Mouse (Mus musculus) CH12.LX (cell line): ENCODE results near the gene Lrch1. TPM values are rescaled to one million over a fixed set of nuclear protein-coding genes. Genes with fewer than 3 reads are reported as not detected.

Source experiments
- DNase-seq: peaks from one replicate; pipeline ENCODE4 v3.0.0-alpha.2; 2013; ENCODE audit errors: extremely low read depth
- H3K27ac ChIP-seq: 2 replicates; pipeline ENCODE4 v1.5.1; 2012; ENCODE audit warnings: low read depth, mild to moderate bottlenecking, control low read depth, moderate library complexity; ENCODE audit not compliant: insufficient read depth
- H3K27me3 ChIP-seq: replicated peaks from 2 replicates; pipeline ENCODE3; 2012; ENCODE audit warnings: inconsistent platforms
- H3K36me3 ChIP-seq, 2 experiments: replicated peaks in 1 of 2; 2 replicates each; pipeline versions ENCODE3 to v1.6.1; 2012; ENCODE audit warnings: inconsistent platforms in 1 of 2, low read length in 1 of 2, mild to moderate bottlenecking in 1 of 2, mixed read lengths in 1 of 2, moderate library complexity in 1 of 2; ENCODE audit not compliant: control insufficient read depth in 1 of 2, insufficient read depth in 1 of 2
- H3K4me1 ChIP-seq, 2 experiments: 2 replicates each; pipeline ENCODE4 v1.6.1; 2012; ENCODE audit warnings: inconsistent platforms in 1 of 2, moderate library complexity in 1 of 2; ENCODE audit not compliant: insufficient read depth in 2 of 2, control insufficient read depth in 1 of 2
- H3K4me2 ChIP-seq: 2 replicates; pipeline ENCODE4 v1.6.1; 2012; ENCODE audit warnings: low read depth, mild to moderate bottlenecking, control low read depth; ENCODE audit not compliant: poor library complexity, insufficient read depth, severe bottlenecking
- H3K4me3 ChIP-seq, 3 experiments: fragments of 150-350 bp in 1 of 3; sonication (generic) in 1 of 3; replicated peaks in 1 of 3; 2 replicates each; pipeline versions ENCODE3 to v1.5.1; 2011 to 2012; ENCODE audit warnings: low read depth in 2 of 3, low read length in 2 of 3, mild to moderate bottlenecking in 2 of 3, moderate library complexity in 2 of 3, control low read depth in 1 of 3, improper control_type of control experiment in 1 of 3, inconsistent platforms in 1 of 3, mixed read lengths in 1 of 3; ENCODE audit not compliant: poor library complexity in 1 of 3
- H3K79me2 ChIP-seq: replicated peaks from 2 replicates; pipeline ENCODE4 v1.6.1; 2012; ENCODE audit warnings: mild to moderate bottlenecking, moderate library complexity; ENCODE audit not compliant: control insufficient read depth, poor library complexity, insufficient read depth, severe bottlenecking; ENCODE audit errors: extremely low read depth
- H3K9ac ChIP-seq: 2 replicates; pipeline ENCODE4 v1.6.1; 2012; ENCODE audit warnings: low read depth, mild to moderate bottlenecking, control low read depth, moderate library complexity; ENCODE audit not compliant: insufficient read depth
- H3K9me3 ChIP-seq: replicated peaks from 2 replicates; pipeline ENCODE3; 2012; ENCODE audit warnings: low read length, inconsistent platforms, mixed read lengths
- CTCF ChIP-seq, 2 experiments: IDR thresholded peaks in 1 of 2; conservative IDR thresholded peaks in 1 of 2; 2 replicates each; pipeline ENCODE4 v1.5.1; 2011 to 2012; ENCODE audit warnings: low read depth in 2 of 2, low read length in 2 of 2, improper control_type of control experiment in 1 of 2, inconsistent platforms in 1 of 2, mild to moderate bottlenecking in 1 of 2, moderate library complexity in 1 of 2
- E2F4 ChIP-seq: IDR thresholded peaks from 2 replicates; pipeline ENCODE4 v1.6.1; 2011; ENCODE audit warnings: low read depth, low read length, improper control_type of control experiment; ENCODE audit not compliant: insufficient replicate concordance
- ELF1 ChIP-seq: IDR thresholded peaks from 2 replicates; pipeline ENCODE4 v1.6.1; 2014; ENCODE audit warnings: low read depth, mild to moderate bottlenecking, inconsistent platforms, low read length, improper control_type of control experiment
- ETS1 ChIP-seq: conservative IDR thresholded peaks from 2 replicates; pipeline ENCODE4 v1.6.1; 2012; ENCODE audit warnings: low read depth, mild to moderate bottlenecking, inconsistent platforms, low read length, improper control_type of control experiment, moderate library complexity
- GABPA ChIP-seq: IDR thresholded peaks from 2 replicates; pipeline ENCODE4 v1.6.1; 2012; ENCODE audit warnings: low read depth, low read length, improper control_type of control experiment, inconsistent platforms; ENCODE audit not compliant: insufficient replicate concordance
- HCFC1 ChIP-seq: IDR thresholded peaks from 2 replicates; pipeline ENCODE4 v1.6.1; 2012; ENCODE audit warnings: low read depth, mild to moderate bottlenecking, inconsistent platforms, low read length, improper control_type of control experiment
- JUN ChIP-seq: IDR thresholded peaks from 2 replicates; pipeline ENCODE4 v1.6.1; 2011; ENCODE audit warnings: low read depth, mild to moderate bottlenecking, low read length, improper control_type of control experiment, moderate library complexity; ENCODE audit not compliant: insufficient read depth
- MAX ChIP-seq: IDR thresholded peaks from 2 replicates; pipeline ENCODE4 v1.6.1; 2011; ENCODE audit warnings: low read length, improper control_type of control experiment
- MAZ ChIP-seq: IDR thresholded peaks from 2 replicates; pipeline ENCODE4 v1.6.1; 2012; ENCODE audit warnings: low read depth, mild to moderate bottlenecking, inconsistent platforms, low read length, improper control_type of control experiment, moderate library complexity
- MYC ChIP-seq: IDR thresholded peaks from 2 replicates; pipeline ENCODE4 v1.6.1; 2011; ENCODE audit warnings: low read depth, mild to moderate bottlenecking, improper control_type of control experiment, low read length
- NELFE ChIP-seq: IDR thresholded peaks from 2 replicates; pipeline ENCODE4 v1.6.1; 2011; ENCODE audit warnings: low read depth, low read length, improper control_type of control experiment
- NRF1 ChIP-seq: IDR thresholded peaks from 2 replicates; pipeline ENCODE4 v1.6.1; 2014; ENCODE audit warnings: low read depth, mild to moderate bottlenecking, inconsistent platforms, low read length, improper control_type of control experiment, moderate library complexity
- POLR2A ChIP-seq: IDR thresholded peaks from 2 replicates; pipeline ENCODE4 v1.6.1; 2011; ENCODE audit warnings: low read depth, mild to moderate bottlenecking, improper control_type of control experiment, low read length
- SMC3 ChIP-seq: IDR thresholded peaks from 2 replicates; pipeline ENCODE4 v1.6.1; 2011; ENCODE audit warnings: low read depth, low read length, improper control_type of control experiment
- TCF12 ChIP-seq: IDR thresholded peaks from 2 replicates; pipeline ENCODE4 v1.6.1; 2014; ENCODE audit warnings: low read depth, mild to moderate bottlenecking, inconsistent platforms, low read length, improper control_type of control experiment
- USF2 ChIP-seq: conservative IDR thresholded peaks from 2 replicates; pipeline ENCODE4 v1.6.1; 2011; ENCODE audit warnings: low read depth, low read length, improper control_type of control experiment
- ZNF384 ChIP-seq: IDR thresholded peaks from 2 replicates; pipeline ENCODE4 v1.6.1; 2012; ENCODE audit warnings: low read depth, low read length, improper control_type of control experiment, inconsistent platforms
- dilution Hi-C: fragments of 300-500 bp; cut with MboI; formaldehyde crosslinking; loops from 2 replicates; pipeline ENCODE4 v1.14.3; 2020; ENCODE audit warnings: low sequenced_read_pairs; ENCODE audit not compliant: extremely low pct_unique_long_range_greater_than_20kb, extremely low pct_ligation_motif_present
- in situ Hi-C: fragments of 300-500 bp; cut with MboI; formaldehyde crosslinking; loops from 3 replicates; pipeline ENCODE4 v1.14.3; 2019; ENCODE audit warnings: low sequenced_read_pairs, low pct_ligation_motif_present, low pct_unique_long_range_greater_than_20kb, mixed read lengths
- polyA plus RNA-seq: library from polyadenylated mRNA; unstranded; fragments of >175 nt; gene quantifications from 2 replicates; pipeline ENCODE4 v1.2.1, GENCODE M21; 2012; ENCODE audit warnings: low read depth; ENCODE audit not compliant: insufficient read length
- total RNA-seq, 2 experiments: library from RNA; depleted of rRNA; stranded (reverse); fragments of 300-350 nt in 1 of 2; fragments of >200 nt in 1 of 2; gene quantifications; 2 replicates each; pipeline ENCODE4 v1.2.3; 2012 to 2014

The Lrch1 gene
- total and polyA plus RNA-seq, 3 experiments, result 10.3 to 23.3 (median 12.8) TPM

- dilution Hi-C loops (no loop called here), in situ Hi-C loops (no loop called here)
- no peak for DNase-seq
- Histone ChIP-seq H3K9ac (no peak overlapping the region), H3K4me3 (peak overlapping the region in 1 of 3 experiments; percentile 33), H3K9me3 (no peaks in the 10 kb centered on the region), H3K27ac (no peak overlapping the region), H3K27me3 (no peaks in the 10 kb centered on the region), H3K79me2 (peaks cover 2% of the 10 kb centered on the region; the same call in 1 of the 2 replicates), H3K4me1 (peaks cover 13 to 30% of the 10 kb centered on the region in 2 experiments), H3K36me3 (peaks cover 0 to 6% of the 10 kb centered on the region in 2 experiments), H3K4me2 (no peak overlapping the region)
- TF ChIP-seq TCF12 (no peak), JUN (no peak), ETS1 (no peak), CTCF (conservative IDR thresholded peaks at IDR 0.05 in 1 of 2, IDR thresholded peaks at IDR 0.05 in 1 of 2; ENCODE audit: low read depth in 2 of 2, low read length in 2 of 2) (no peak)
Measured at GRCm38 (mm10) chr14:74893085-74893648, 54.5 kb downstream of the Lrch1 start.

- TF ChIP-seq NELFE, result no peak
- TF ChIP-seq USF2, result no peak
- no peak for TF ChIP-seq ZNF384
- TF ChIP-seq SMC3, result no peak
- no peak for TF ChIP-seq MAZ
- H3K4me3 ChIP-seq, result no peak overlapping the region
- DNase-seq, result no peak
- in situ Hi-C loops, result no loop called here
- peaks cover 23 to 67% of the 10 kb centered on the region in 2 experiments for H3K4me1 ChIP-seq
- H3K79me2 ChIP-seq, result peaks cover 5% of the 10 kb centered on the region; the same call in 1 of the 2 replicates
- H3K27ac ChIP-seq, result no peak overlapping the region
- H3K9me3 ChIP-seq, result no peaks in the 10 kb centered on the region
- H3K27me3 ChIP-seq, result no peaks in the 10 kb centered on the region
- dilution Hi-C loops, result no loop called here
- H3K4me2 ChIP-seq, result no peak overlapping the region; the same call in 1 of the 2 replicates
- no peak overlapping the region for H3K9ac ChIP-seq
- H3K36me3 ChIP-seq, result peaks cover 0 to 6% of the 10 kb centered on the region in 2 experiments
Measured at GRCm38 (mm10) chr14:74889304-74889703, 58.4 kb downstream of the Lrch1 start.

GRCm38 (mm10) chr14:74888103-74888502 is 59.6 kb downstream of the Lrch1 start:
- H3K9me3 ChIP-seq, result no peaks in the 10 kb centered on the region
- no peak for DNase-seq
- H3K27ac ChIP-seq, result no peak overlapping the region
- H3K4me1 ChIP-seq, result peaks cover 25 to 76% of the 10 kb centered on the region in 2 experiments
- peak overlapping the region; percentile 52 for H3K4me2 ChIP-seq
- H3K4me3 ChIP-seq, result no peak overlapping the region
- H3K36me3 ChIP-seq, result peaks cover 0 to 3% of the 10 kb centered on the region in 2 experiments
- no peak for TF ChIP-seq GABPA
- TF ChIP-seq NELFE, result no peak
- TF ChIP-seq ELF1, result no peak
- no peak for TF ChIP-seq E2F4
- TF ChIP-seq ZNF384, result peak; percentile 95
- 0 out of 2 replicates have a peak, but pooled peaks have one; percentile 12 for TF ChIP-seq MYC
- TF ChIP-seq JUN, result no peak
- no peak for TF ChIP-seq POLR2A
- no peak for TF ChIP-seq TCF12
- no peak for TF ChIP-seq USF2
- no peak for TF ChIP-seq MAX
- TF ChIP-seq HCFC1, result no peak
- no peak for TF ChIP-seq NRF1
- peaks cover 5% of the 10 kb centered on the region; the same call in 1 of the 2 replicates for H3K79me2 ChIP-seq
- no peaks in the 10 kb centered on the region for H3K27me3 ChIP-seq
- no peak overlapping the region; the same call in 1 of the 2 replicates for H3K9ac ChIP-seq
- dilution Hi-C loops (no loop called here), in situ Hi-C loops (no loop called here)
